13 mouse cellular contexts compared by ENCODE assay signal in genomic region chr3:67983329-67983728, GRCm38 (mm10).
DNase-seq lines count a peak whose midpoint lies in the region; ATAC-seq and TF ChIP-seq lines count a peak whose summit lies in the region.
"Had no signal": no experiment of that assay in that cellular context is flagged by ENCODE, and none has a peak within 500 bp of the region (broad histone marks: within the 10 kb centered on the region; RNA-seq: fewer than 3 reads in every experiment).

No protein-coding gene starts in this region.

- no peak for TF ChIP-seq POLR2A in brain, embryonic 14.5 days (IDR thresholded peaks at IDR 0.05; ENCODE audit: borderline replicate concordance, extremely low read depth, insufficient read depth, insufficient read length, poor library complexity, severe bottlenecking)

- peaks cover 8% of the 10 kb centered on the region; the same call in 1 of the 2 replicates for H3K4me1 ChIP-seq in forebrain, embryonic 13.5 days
- H3K4me1 ChIP-seq in forebrain, embryonic 10.5 days, result peaks cover 4% of the 10 kb centered on the region; the same call in 1 of the 2 replicates
- H3K4me1 ChIP-seq in forebrain, embryonic 16.5 days (replicated peaks; ENCODE audit: control insufficient read depth, insufficient read depth, low read length), result peaks cover 10% of the 10 kb centered on the region

- peak; percentile 80 for ATAC-seq in forebrain, embryonic 13.5 days
- peak; percentile 88 for ATAC-seq in forebrain, embryonic 16.5 days
- no peak for ATAC-seq in megakaryocyte progenitor cell, adult 5-6 weeks (replicated peaks; ENCODE audit: poor library complexity)

- H3K4me3 ChIP-seq in forebrain, embryonic 13.5 days, result no peak overlapping the region
- no peak overlapping the region for H3K4me3 ChIP-seq in forebrain, embryonic 10.5 days
- H3K4me3 ChIP-seq in layer of hippocampus, adult 2 months, result no peak overlapping the region
- H3K4me3 ChIP-seq in forebrain, embryonic 16.5 days (replicated peaks; ENCODE audit: low read length), result no peak overlapping the region
- H3K4me3 ChIP-seq: embryonic facial prominence, embryonic 15.5 days; gastrocnemius, adult 2 months had no signal

- H3K4me2 ChIP-seq in forebrain, embryonic 13.5 days, result 0 out of 2 replicates have a peak overlapping the region, but pooled peaks have one; percentile 16
- peak overlapping the region; percentile 31 for H3K4me2 ChIP-seq in forebrain, embryonic 16.5 days (ENCODE audit: low read length)
- H3K4me2 ChIP-seq: embryonic facial prominence, embryonic 15.5 days had no signal

- 37% methylated on average over 12 of the region's 12 CpGs for WGBS in forebrain, embryonic 13.5 days
- WGBS in forebrain, embryonic 10.5 days, result 57% methylated on average over 12 of the region's 12 CpGs
- WGBS in forebrain, embryonic 16.5 days, result 26% methylated on average over 12 of the region's 12 CpGs

- no peaks in the 10 kb centered on the region for H3K36me3 ChIP-seq in forebrain, embryonic 13.5 days (ENCODE audit: poor library complexity, severe bottlenecking)
- no peaks in the 10 kb centered on the region for H3K36me3 ChIP-seq in forebrain, embryonic 10.5 days (replicated peaks)
- no peaks in the 10 kb centered on the region for H3K36me3 ChIP-seq in forebrain, embryonic 16.5 days (ENCODE audit: control insufficient read depth, insufficient read depth)
- H3K36me3 ChIP-seq: embryonic facial prominence, embryonic 15.5 days; G1E had no signal

- no peak overlapping the region for H3K9ac ChIP-seq in forebrain, embryonic 13.5 days
- 0 out of 2 replicates have a peak overlapping the region, but pooled peaks have one; percentile 19 for H3K9ac ChIP-seq in forebrain, embryonic 16.5 days (replicated peaks; ENCODE audit: low read depth, low read length)
- H3K9ac ChIP-seq: embryonic facial prominence, embryonic 15.5 days had no signal

- H3K27ac ChIP-seq in forebrain, embryonic 13.5 days, result peak overlapping the region; percentile 51
- no peak overlapping the region for H3K27ac ChIP-seq in forebrain, embryonic 10.5 days
- peak overlapping the region; percentile 81 for H3K27ac ChIP-seq in layer of hippocampus, adult 2 months
- H3K27ac ChIP-seq in forebrain, embryonic 16.5 days (ENCODE audit: low read length), result peak overlapping the region; percentile 72
- H3K27ac ChIP-seq: embryonic facial prominence, embryonic 15.5 days; gastrocnemius, adult 2 months had no signal

- DNase-seq in forebrain, embryonic 10.5 days (ENCODE audit: extremely low spot score, low spot score), result no peak
- DNase-seq in layer of hippocampus, adult 2 months (ENCODE audit: low spot score in 2 of 2), result peak; percentile 18 to 23
- DNase-seq in layer of hippocampus, adult 9-11 months, result no peak
- peak; percentile 84 for DNase-seq in brain, embryonic 14.5 days (ENCODE audit: low read depth)
- no peak for DNase-seq in kidney, postnatal 4 days
- DNase-seq: cerebellum, adult 18-20 months; gastrocnemius, adult 2 months; liver had no signal

- H3K27me3 ChIP-seq in forebrain, embryonic 13.5 days, result no peaks in the 10 kb centered on the region
- H3K27me3 ChIP-seq in forebrain, embryonic 10.5 days (ENCODE audit: poor library complexity, severe bottlenecking), result no peaks in the 10 kb centered on the region
- no peaks in the 10 kb centered on the region for H3K27me3 ChIP-seq in forebrain, embryonic 16.5 days (replicated peaks; ENCODE audit: control insufficient read depth, insufficient read depth, low read length)
- H3K27me3 ChIP-seq: embryonic facial prominence, embryonic 15.5 days had no signal

- no peaks in the 10 kb centered on the region for H3K9me3 ChIP-seq in forebrain, embryonic 13.5 days (replicated peaks)
- no peaks in the 10 kb centered on the region for H3K9me3 ChIP-seq in forebrain, embryonic 10.5 days
- H3K9me3 ChIP-seq in forebrain, embryonic 16.5 days (ENCODE audit: control insufficient read depth, low read length), result no peaks in the 10 kb centered on the region
- H3K9me3 ChIP-seq: embryonic facial prominence, embryonic 15.5 days had no signal

- no peak for TF ChIP-seq CTCF in layer of hippocampus, adult 2 months (conservative IDR thresholded peaks at IDR 0.05)
- no peak for TF ChIP-seq CTCF in brain, embryonic 14.5 days (IDR thresholded peaks at IDR 0.05; ENCODE audit: borderline replicate concordance, extremely low read depth, insufficient read depth, insufficient read length)

Comparison
In these comparisons a context has a peak if more than half of its experiments do, and no peak if none do; other contexts are left out.
1. DNase-seq: peak in layer of hippocampus, adult 2 months (2 of 2) and brain, embryonic 14.5 days (single experiment); none in forebrain, embryonic 10.5 days (single experiment), layer of hippocampus, adult 9-11 months (single experiment) and kidney, postnatal 4 days (0 of 2).